Mouse (Mus musculus): ENCODE results near the gene Il1r1. TPM values are rescaled to one million over a fixed set of nuclear protein-coding genes. Genes with fewer than 3 reads are reported as not detected.

The Il1r1 gene
- polyA plus RNA-seq, 1 experiment from 2014 or later, result 0.58 TPM

- Histone ChIP-seq H3K27me3 (ENCODE audit: insufficient read depth, poor library complexity, severe bottlenecking) (no peaks in the 10 kb centered on the region), H3K9me3 (no peaks in the 10 kb centered on the region), H3K4me1 (replicated peaks) (no peaks in the 10 kb centered on the region), H3K27ac (no peak overlapping the region), H3K4me3 (no peak overlapping the region), H3K36me3 (no peaks in the 10 kb centered on the region)
- no peak for DNase-seq (ENCODE audit: low spot score)
- 83% methylated on average over 4 of the region's 4 CpGs for WGBS
These were observed 127.5 kb downstream of the Il1r1 start for GRCm38 (mm10) chr1:40352158-40352903.

GRCm38 (mm10) chr1:40352904-40353286 lies 128.0 kb downstream of the Il1r1 start:
- H3K36me3 ChIP-seq, result no peaks in the 10 kb centered on the region
- no peak overlapping the region for H3K27ac ChIP-seq
- DNase-seq (ENCODE audit: low spot score), result no peak
- 67% methylated on average over 2 of the region's 2 CpGs for WGBS
- H3K4me3 ChIP-seq, result no peak overlapping the region
- H3K9me3 ChIP-seq, result no peaks in the 10 kb centered on the region
- H3K4me1 ChIP-seq (replicated peaks), result no peaks in the 10 kb centered on the region; the same call in 1 of the 2 replicates
- H3K27me3 ChIP-seq (ENCODE audit: insufficient read depth, poor library complexity, severe bottlenecking), result no peaks in the 10 kb centered on the region

DNA sequence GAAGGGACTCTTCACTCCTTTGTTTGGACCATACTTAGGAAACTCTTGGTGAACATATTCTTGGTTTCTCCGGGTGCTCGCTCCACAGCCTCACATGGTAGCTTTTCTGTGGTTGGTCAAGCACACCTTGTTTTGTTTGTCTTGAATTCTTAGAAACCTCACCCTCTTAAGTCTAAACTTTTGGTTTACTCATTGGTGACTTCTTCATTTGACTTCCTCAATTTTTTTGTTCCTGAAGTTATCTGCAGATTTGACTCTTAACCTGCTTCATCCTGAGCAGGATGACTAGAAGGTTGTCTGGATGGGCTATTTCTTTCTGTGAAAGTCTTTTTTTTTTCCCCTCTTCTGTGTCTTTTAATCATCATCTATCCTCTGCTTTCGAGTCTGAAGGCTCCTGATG lies 129.8 kb downstream of the Il1r1 start:
- Histone ChIP-seq H3K4me1 (replicated peaks) (peaks cover 5% of the 10 kb centered on the region), H3K9me3 (no peaks in the 10 kb centered on the region), H3K27me3 (ENCODE audit: insufficient read depth, poor library complexity, severe bottlenecking) (no peaks in the 10 kb centered on the region), H3K4me3 (no peak overlapping the region), H3K36me3 (no peaks in the 10 kb centered on the region), H3K27ac (no peak overlapping the region)
- 85% methylated on average over 3 of the region's 3 CpGs for WGBS
- DNase-seq (ENCODE audit: low spot score), result no peak

DNA sequence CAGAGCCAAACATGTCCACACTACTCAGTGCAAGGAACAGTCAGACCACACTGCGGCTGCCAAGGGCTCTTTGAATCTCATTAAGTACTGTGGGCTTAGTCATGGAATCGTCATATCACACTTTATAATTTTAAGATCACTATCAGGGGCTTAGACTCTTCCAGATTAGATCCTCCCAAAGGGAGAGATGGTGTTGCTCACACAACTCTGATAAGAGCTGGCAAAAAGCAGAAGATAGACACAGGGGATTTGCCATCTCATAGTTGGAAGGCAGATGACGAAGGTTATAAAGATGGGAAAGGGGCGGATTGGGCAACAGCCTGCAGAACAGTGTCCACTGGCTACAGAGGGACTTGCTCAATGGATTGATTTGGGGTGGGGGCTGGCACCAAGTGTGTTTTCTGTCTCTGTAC lies 130.6 kb downstream of the Il1r1 start:
- DNase-seq (ENCODE audit: low spot score), result no peak
- Histone ChIP-seq H3K27me3 (ENCODE audit: insufficient read depth, poor library complexity, severe bottlenecking) (no peaks in the 10 kb centered on the region), H3K4me3 (no peak overlapping the region), H3K4me1 (replicated peaks) (peaks cover 7% of the 10 kb centered on the region), H3K27ac (no peak overlapping the region), H3K36me3 (no peaks in the 10 kb centered on the region), H3K9me3 (no peaks in the 10 kb centered on the region)
- 93% methylated on average over 4 of the region's 4 CpGs for WGBS

DNA sequence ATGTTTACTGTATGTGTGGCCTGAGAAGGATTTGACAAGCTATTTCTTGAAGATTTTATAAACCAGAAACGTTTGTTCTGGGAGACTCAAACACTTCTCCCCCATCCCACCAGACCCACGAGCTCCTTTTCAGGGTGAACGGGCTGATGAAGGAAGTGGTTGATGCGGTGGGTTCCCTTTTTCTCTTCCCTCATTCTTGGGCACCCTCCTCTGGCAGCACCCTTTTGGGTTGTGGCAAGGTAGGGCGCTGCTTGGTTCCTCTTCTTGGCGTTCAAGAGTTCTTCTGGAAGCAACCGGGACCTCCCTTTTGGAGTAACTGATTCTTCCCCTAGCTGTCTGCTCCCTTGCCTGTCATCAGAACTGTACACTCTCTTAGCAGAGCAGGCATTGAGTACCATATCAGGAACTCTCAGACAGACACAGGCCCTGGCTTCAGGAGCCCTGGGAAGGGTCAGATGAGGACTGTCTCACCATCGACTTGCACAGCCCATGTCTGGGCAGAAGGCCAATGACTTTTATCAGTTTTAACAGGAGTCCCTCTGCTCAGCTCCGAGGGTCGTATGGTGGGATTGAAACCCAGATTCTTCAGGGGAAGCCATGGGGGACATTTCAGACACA lies 131.1 kb downstream of the Il1r1 start:
- no peak for DNase-seq (ENCODE audit: low spot score)
- Histone ChIP-seq H3K27ac (no peak overlapping the region), H3K4me3 (no peak overlapping the region), H3K9me3 (no peaks in the 10 kb centered on the region), H3K4me1 (replicated peaks) (peaks cover 11% of the 10 kb centered on the region), H3K27me3 (ENCODE audit: insufficient read depth, poor library complexity, severe bottlenecking) (no peaks in the 10 kb centered on the region), H3K36me3 (no peaks in the 10 kb centered on the region)
- 89% methylated on average over 10 of the region's 10 CpGs for WGBS

- H3K9me3 ChIP-seq, result no peaks in the 10 kb centered on the region
- DNase-seq (ENCODE audit: low spot score), result no peak
- H3K27ac ChIP-seq, result 0 out of 2 replicates have a peak overlapping the region, but pooled peaks have one; percentile 3
- no peaks in the 10 kb centered on the region for H3K27me3 ChIP-seq (ENCODE audit: insufficient read depth, poor library complexity, severe bottlenecking)
- no peaks in the 10 kb centered on the region for H3K36me3 ChIP-seq
- H3K4me1 ChIP-seq (replicated peaks), result peaks cover 11% of the 10 kb centered on the region
- WGBS, result 42% methylated on average over 2 of the region's 2 CpGs
- H3K4me3 ChIP-seq, result no peak overlapping the region
These were observed 133.0 kb downstream of the Il1r1 start for GRCm38 (mm10) chr1:40357921-40358320.

DNA sequence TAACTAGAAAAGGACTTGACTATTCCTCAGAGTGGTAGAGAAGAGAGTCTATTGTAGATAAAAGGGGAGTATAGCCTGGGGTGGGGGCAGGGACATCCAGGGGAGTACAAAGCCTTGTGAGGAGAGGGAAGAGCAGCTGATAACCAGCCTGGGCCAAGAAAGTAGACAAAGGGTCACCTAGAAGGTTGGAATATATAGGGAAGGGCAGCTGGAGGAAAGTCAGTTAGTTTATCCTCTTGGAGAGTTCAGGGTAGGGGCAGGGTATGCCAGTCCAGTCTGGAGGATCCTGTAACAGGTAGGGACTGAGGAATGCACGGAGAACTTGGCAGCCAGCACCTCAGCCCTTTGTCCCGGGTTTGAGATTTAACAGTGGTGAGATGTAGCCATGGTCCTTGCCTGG lies 133.5 kb downstream of the Il1r1 start:
- 73% methylated on average over 2 of the region's 2 CpGs for WGBS
- Histone ChIP-seq H3K27me3 (ENCODE audit: insufficient read depth, poor library complexity, severe bottlenecking) (no peaks in the 10 kb centered on the region), H3K4me1 (replicated peaks) (peaks cover 11% of the 10 kb centered on the region), H3K4me3 (no peak overlapping the region), H3K27ac (no peak overlapping the region), H3K36me3 (no peaks in the 10 kb centered on the region), H3K9me3 (no peaks in the 10 kb centered on the region)
- DNase-seq (ENCODE audit: low spot score), result no peak

GRCm38 (mm10) chr1:40358771-40359181 lies 133.9 kb downstream of the Il1r1 start:
- Histone ChIP-seq H3K27ac (no peak overlapping the region), H3K4me3 (no peak overlapping the region), H3K9me3 (no peaks in the 10 kb centered on the region), H3K36me3 (no peaks in the 10 kb centered on the region), H3K4me1 (replicated peaks) (peaks cover 11% of the 10 kb centered on the region), H3K27me3 (ENCODE audit: insufficient read depth, poor library complexity, severe bottlenecking) (no peaks in the 10 kb centered on the region)
- DNase-seq (ENCODE audit: low spot score), result no peak
- 85% methylated on average over 4 of the region's 4 CpGs for WGBS

- Histone ChIP-seq H3K9me3 (no peaks in the 10 kb centered on the region), H3K36me3 (no peaks in the 10 kb centered on the region), H3K27me3 (ENCODE audit: insufficient read depth, poor library complexity, severe bottlenecking) (no peaks in the 10 kb centered on the region), H3K27ac (no peak overlapping the region), H3K4me3 (no peak overlapping the region), H3K4me1 (replicated peaks) (peaks cover 17% of the 10 kb centered on the region)
- no peak for DNase-seq (ENCODE audit: low spot score)
- 81% methylated on average over 2 of the region's 2 CpGs for WGBS
These were observed 134.9 kb downstream of the Il1r1 start for GRCm38 (mm10) chr1:40359731-40360130.

GRCm38 (mm10) chr1:40360969-40361368 lies 136.1 kb downstream of the Il1r1 start:
- WGBS, result 81% methylated on average over 7 of the region's 7 CpGs
- Histone ChIP-seq H3K9me3 (no peaks in the 10 kb centered on the region), H3K36me3 (no peaks in the 10 kb centered on the region)

DNA sequence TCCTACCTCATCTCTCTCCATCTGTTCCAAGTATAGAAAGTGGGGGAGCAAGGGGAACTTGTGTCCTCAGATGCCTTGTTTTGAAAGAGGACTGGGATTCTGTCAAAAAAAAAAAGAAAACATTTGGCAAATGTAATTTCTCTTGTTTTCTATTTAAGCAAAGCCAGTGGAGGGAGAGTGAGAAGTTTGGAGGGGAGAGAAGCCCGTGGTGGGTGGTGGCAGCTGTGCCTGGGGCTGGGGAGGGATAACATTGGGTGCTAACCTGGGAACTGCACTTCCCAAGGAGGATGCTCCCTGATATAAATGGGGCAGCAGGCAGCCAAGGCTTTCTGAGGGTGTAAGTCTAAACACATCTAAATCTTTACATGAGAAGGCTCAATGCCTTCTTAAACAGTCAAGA lies 136.7 kb downstream of the Il1r1 start:
- DNase-seq (ENCODE audit: low spot score), result no peak
- Histone ChIP-seq H3K27ac (no peak overlapping the region), H3K4me3 (no peak overlapping the region), H3K36me3 (no peaks in the 10 kb centered on the region), H3K27me3 (ENCODE audit: insufficient read depth, poor library complexity, severe bottlenecking) (no peaks in the 10 kb centered on the region), H3K9me3 (no peaks in the 10 kb centered on the region), H3K4me1 (replicated peaks) (peaks cover 18% of the 10 kb centered on the region)
- WGBS, result 63% methylated on average over 1 of the region's 1 CpGs

More at GRCm38 (mm10) chr1:40360969-40361368, 136.1 kb downstream of the Il1r1 start:
- H3K4me1 ChIP-seq (replicated peaks), result peaks cover 18% of the 10 kb centered on the region
- no peak overlapping the region for H3K27ac ChIP-seq
- no peak for DNase-seq (ENCODE audit: low spot score)
- no peaks in the 10 kb centered on the region for H3K27me3 ChIP-seq (ENCODE audit: insufficient read depth, poor library complexity, severe bottlenecking)
- no peak overlapping the region for H3K4me3 ChIP-seq

DNA sequence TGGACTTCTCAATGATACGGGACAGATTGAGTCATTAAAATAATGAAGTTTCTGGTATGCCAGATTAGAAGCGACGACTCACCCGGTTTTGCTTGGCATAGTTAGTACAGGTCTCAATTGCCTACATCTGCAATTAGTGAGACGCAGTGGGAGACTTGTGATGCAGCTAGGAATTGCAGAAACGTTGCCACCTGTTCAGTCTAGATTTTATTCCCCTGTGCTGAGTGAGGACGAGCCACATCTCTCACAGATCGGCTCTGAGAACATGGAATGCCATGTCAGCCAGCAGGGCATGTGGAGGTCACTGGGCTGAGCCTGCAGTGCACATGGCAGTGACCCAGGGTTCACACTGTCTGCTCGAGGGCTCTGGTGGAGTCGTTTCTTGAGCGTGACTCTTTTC lies 137.9 kb downstream of the Il1r1 start:
- no peaks in the 10 kb centered on the region for H3K36me3 ChIP-seq
- DNase-seq (ENCODE audit: low spot score), result no peak
- H3K27ac ChIP-seq, result no peak overlapping the region
- 78% methylated on average over 11 of the region's 11 CpGs for WGBS
- no peaks in the 10 kb centered on the region for H3K27me3 ChIP-seq (ENCODE audit: insufficient read depth, poor library complexity, severe bottlenecking)
- peaks cover 18% of the 10 kb centered on the region for H3K4me1 ChIP-seq (replicated peaks)
- H3K4me3 ChIP-seq, result no peak overlapping the region
- H3K9me3 ChIP-seq, result no peaks in the 10 kb centered on the region
